In genomic region chr11:115424666-115425065, GRCm38 (mm10) we compare ENCODE assay signal across 26 mouse cellular contexts. TPM values are rescaled to one million over a fixed set of nuclear protein-coding genes. Genes with fewer than 3 reads are reported as not detected.
"Had no signal": no experiment of that assay in that cellular context is flagged by ENCODE, and none has a peak within 500 bp of the region (broad histone marks: within the 10 kb centered on the region; RNA-seq: fewer than 3 reads in every experiment).

No protein-coding gene starts in this region.

- H3K9me3 ChIP-seq: limb, embryonic 12.5 days; limb, embryonic 15.5 days; midbrain, embryonic 12.5 days had no signal

- H3K4me3 ChIP-seq: limb, embryonic 12.5 days; limb, embryonic 15.5 days; midbrain, embryonic 12.5 days; myocyte had no signal

- ATAC-seq: intestine, postnatal 0 days; liver, postnatal 0 days; lung, postnatal 0 days; midbrain, embryonic 16.5 days had no signal

- H3K9ac ChIP-seq: limb, embryonic 12.5 days; limb, embryonic 15.5 days; liver, embryonic 14.5 days; liver, postnatal 0 days; lung, embryonic 14.5 days; midbrain, embryonic 12.5 days had no signal

- H3K4me2 ChIP-seq: limb, embryonic 12.5 days; limb, embryonic 15.5 days; liver, embryonic 11.5 days; lung, embryonic 14.5 days; midbrain, embryonic 12.5 days had no signal

- H3K27me3 ChIP-seq: limb, embryonic 12.5 days; limb, embryonic 15.5 days; midbrain, embryonic 12.5 days had no signal

- H3K27ac ChIP-seq: kidney, postnatal 0 days; limb, embryonic 15.5 days; liver, embryonic 14.5 days; macrophage; midbrain, embryonic 12.5 days had no signal

- DNase-seq: kidney, adult 2 months; kidney, postnatal 25 days; left cerebral cortex, postnatal 4 days; liver, postnatal 0 days; lung, embryonic 14.5 days; retina, postnatal 1 day had no signal

RNA-seq across cellular contexts. Expression of gene Trim80, which starts 15.7 kb away (rescaled TPM):
- total RNA-seq: layer of hippocampus, adult 8-10 months; left cerebral cortex, postnatal 14 days; megakaryocyte, adult 5-6 weeks; monocyte, adult 5-6 weeks had no signal
- polyA plus RNA-seq: limb, embryonic 12.5 days; limb, embryonic 15.5 days; lung, embryonic 14.5 days; lung, postnatal 0 days; macrophage; midbrain, embryonic 12.5 days; midbrain, embryonic 16.5 days; myocyte; neural tube, embryonic 11.5 days; neural tube, embryonic 14.5 days; spleen, adult 2 months had no signal

RNA-seq across cellular contexts. Expression of gene Slc16a5, which starts 37.6 kb away (rescaled TPM):
- total RNA-seq: layer of hippocampus, postnatal 10 days; left cerebral cortex, adult 8-10 months; left cerebral cortex, postnatal 4 days; monocyte, adult 5-6 weeks had no signal
- polyA plus RNA-seq: limb, embryonic 12.5 days; limb, embryonic 15.5 days; liver, embryonic 11.5 days; macrophage had no signal
